Mouse (Mus musculus): ENCODE results near the gene Exosc5. TPM values are rescaled to one million over a fixed set of nuclear protein-coding genes. Genes with fewer than 3 reads are reported as not detected.

Exosc5 gene
- total RNA-seq, 2 experiments from 2014 or later = 22.6 to 23.9 TPM

Other genes with a start within 250 kb of the Exosc5 start
- not detected for gene Cxcl17, start 246.3 kb upstream of the Exosc5 start, total RNA-seq (2021)
- gene Ceacam1, start 181.6 kb upstream of the Exosc5 start, total RNA-seq (2021) = 1 to 10 TPM; 2.9 to 3.0 TPM
- gene Ceacam2, start 119.3 kb upstream of the Exosc5 start, total RNA-seq (2021) = under 1 TPM; 0.29 to 0.63 TPM
- gene Erich4, start 43.3 kb upstream of the Exosc5 start, total RNA-seq (2021) = not detected
- 10 to 100 TPM; 35.7 to 39.6 TPM for gene Dmac2, start 39.8 kb upstream of the Exosc5 start, total RNA-seq (2021)
- 1 to 10 TPM in 1 of 2 experiments, under 1 TPM in 1; 0.91 to 1.0 TPM for gene B3gnt8, start 32.5 kb upstream of the Exosc5 start, total RNA-seq (2021)
- gene Bckdha, start 183 bp upstream of the Exosc5 start, total RNA-seq (2021) = 10 to 100 TPM; 32.0 to 32.7 TPM
- gene Tmem91, start 16.0 kb downstream of the Exosc5 start, total RNA-seq (2021) = 10 to 100 TPM; 40.2 to 48.8 TPM
- 10 to 100 TPM; 25.5 to 30.1 TPM for gene B9d2, start 21.6 kb downstream of the Exosc5 start, total RNA-seq (2021)
- gene Tgfb1, start 27.8 kb downstream of the Exosc5 start, total RNA-seq (2021) = 10 to 100 TPM; 10.9 to 11.1 TPM
- gene Ccdc97, start 59.9 kb downstream of the Exosc5 start, total RNA-seq (2021) = 10 to 100 TPM; 56.2 to 56.7 TPM
- gene Hnrnpul1, start 95.6 kb downstream of the Exosc5 start, total RNA-seq (2021) = 100 to 1,000 TPM; 102 to 103 TPM
- gene Axl, start 129.5 kb downstream of the Exosc5 start, total RNA-seq (2021) = 10 to 100 TPM; 35.9 to 38.8 TPM
- gene Cyp2s1, start 157.7 kb downstream of the Exosc5 start, total RNA-seq (2021) = 1 to 10 TPM; 3.5 to 4.6 TPM
- gene Cyp2b10, start 238.5 kb downstream of the Exosc5 start, total RNA-seq (2021) = under 1 TPM; 0.27 to 0.44 TPM